Mouse (Mus musculus) kidney, postnatal 14 days (tissue): ENCODE measurements around the gene Grin2b.
A peak's percentile ranks its signal among the peaks of the same experiment; 100 is the strongest.

ENCODE experiments used
- DNase-seq: peaks from one replicate; pipeline ENCODE4 v3.0.0; 2022; ENCODE audit warnings: mixed read lengths

Gene Grin2b

GRCm38 (mm10) chr6:136173191-136173896, at the start of gene Grin2b:
TSS of gene Grin2b (minus strand) at chr6:136173511.
- peak; percentile 11 for DNase-seq

GRCm38 (mm10) chr6:136221894-136222293, 48.6 kb upstream of the Grin2b start:
- DNase-seq: no peak

GRCm38 (mm10) chr6:136210442-136210841, 37.1 kb upstream of the Grin2b start:
- DNase-seq: no peak

GRCm38 (mm10) chr6:136199814-136200213, 26.5 kb upstream of the Grin2b start:
- no peak for DNase-seq

- no peak for DNase-seq
Observed at GRCm38 (mm10) chr6:136194616-136195015, 21.3 kb upstream of the Grin2b start.

- DNase-seq: no peak
Observed at GRCm38 (mm10) chr6:136178066-136178465, 4.8 kb upstream of the Grin2b start.

- DNase-seq: peak; percentile 3
Observed at GRCm38 (mm10) chr6:136172801-136173190, 515 bp downstream of the Grin2b start.

GRCm38 (mm10) chr6:136172172-136172651, 1.1 kb downstream of the Grin2b start:
- DNase-seq: peak; percentile 2

- DNase-seq: no peak
Observed at GRCm38 (mm10) chr6:136171343-136171742, 2.0 kb downstream of the Grin2b start.

GRCm38 (mm10) chr6:136170381-136170780, 2.9 kb downstream of the Grin2b start:
- DNase-seq: no peak

- DNase-seq: no peak
Observed at GRCm38 (mm10) chr6:136167361-136167760, 6.0 kb downstream of the Grin2b start.

- peak; percentile 41 for DNase-seq
Observed at GRCm38 (mm10) chr6:136165443-136166077, 7.8 kb downstream of the Grin2b start.

- DNase-seq: no peak
Observed at GRCm38 (mm10) chr6:136162090-136162489, 11.2 kb downstream of the Grin2b start.

- DNase-seq: peak; percentile 2
Observed at GRCm38 (mm10) chr6:136153444-136153843, 19.9 kb downstream of the Grin2b start.

GRCm38 (mm10) chr6:136150064-136150463, 23.2 kb downstream of the Grin2b start:
- DNase-seq: peak; percentile 8

GRCm38 (mm10) chr6:136139967-136140366, 33.3 kb downstream of the Grin2b start:
- no peak for DNase-seq

GRCm38 (mm10) chr6:136130456-136130855, 42.9 kb downstream of the Grin2b start:
- DNase-seq: peak; percentile 52

GRCm38 (mm10) chr6:136122593-136122992, 50.7 kb downstream of the Grin2b start:
- DNase-seq: no peak

- DNase-seq: no peak
Observed at GRCm38 (mm10) chr6:136117390-136117789, 55.9 kb downstream of the Grin2b start.

- DNase-seq: no peak
Observed at GRCm38 (mm10) chr6:136113639-136114410, 59.5 kb downstream of the Grin2b start.

- no peak for DNase-seq
Observed at GRCm38 (mm10) chr6:136109172-136109571, 64.1 kb downstream of the Grin2b start.

- no peak for DNase-seq
Observed at GRCm38 (mm10) chr6:136108466-136108865, 64.8 kb downstream of the Grin2b start.

GRCm38 (mm10) chr6:136105221-136105620, 68.1 kb downstream of the Grin2b start:
- no peak for DNase-seq

- DNase-seq: no peak
Observed at GRCm38 (mm10) chr6:136100241-136100640, 73.1 kb downstream of the Grin2b start.
